Mouse (Mus musculus) cerebellum, adult 11 months (tissue): ENCODE measurements at regions not wholly inside any gene's neighbourhood (a gene's known extent, or its start where the extent isn't known, plus 50 kb on each side); places are given as distances from the start of the nearest gene placed in this dataset.
A peak's percentile ranks its signal among the peaks of the same experiment; 100 is the strongest.

Experiments
- DNase-seq: peaks from one replicate; pipeline ENCODE4 v3.0.0; 2022

GRCm38 (mm10) chr9:52839996-52840395, 160.4 kb upstream of the AI593442 start:
- no peak for DNase-seq

GRCm38 (mm10) chr9:52836151-52836630, 156.6 kb upstream of the AI593442 start:
- DNase-seq = no peak

- DNase-seq = no peak
Measured at GRCm38 (mm10) chr9:52835481-52836150, 156.0 kb upstream of the AI593442 start.

GRCm38 (mm10) chr9:52826781-52827180, 147.2 kb upstream of the AI593442 start:
- no peak for DNase-seq

- DNase-seq = no peak
Measured at GRCm38 (mm10) chr9:52816309-52816708, 136.7 kb upstream of the AI593442 start.

- DNase-seq = no peak
Measured at GRCm38 (mm10) chr9:52802969-52803368, 123.4 kb upstream of the AI593442 start.

- DNase-seq = no peak
Measured at GRCm38 (mm10) chr9:52801801-52802200, 122.2 kb upstream of the AI593442 start.

GRCm38 (mm10) chr9:52800476-52800875, 120.9 kb upstream of the AI593442 start:
- no peak for DNase-seq

- DNase-seq = peak; percentile 5
Measured at GRCm38 (mm10) chr9:52792596-52792995, 113.0 kb upstream of the AI593442 start.

- no peak for DNase-seq
Measured at GRCm38 (mm10) chr9:52782520-52782919, 102.9 kb upstream of the AI593442 start.

- DNase-seq = no peak
Measured at GRCm38 (mm10) chr9:52776542-52776941, 97.0 kb upstream of the AI593442 start.

GRCm38 (mm10) chr9:52775232-52775631, 95.7 kb upstream of the AI593442 start:
- no peak for DNase-seq

- peak; percentile 22 for DNase-seq
Measured at GRCm38 (mm10) chr9:52768056-52768455, 88.5 kb upstream of the AI593442 start.

GRCm38 (mm10) chr9:52765809-52766208, 86.2 kb upstream of the AI593442 start:
- no peak for DNase-seq

- no peak for DNase-seq
Measured at GRCm38 (mm10) chr9:52762836-52763235, 83.3 kb upstream of the AI593442 start.

- DNase-seq = no peak
Measured at GRCm38 (mm10) chr9:52761257-52761656, 81.7 kb upstream of the AI593442 start.

GRCm38 (mm10) chr9:52748366-52748765, 68.8 kb upstream of the AI593442 start:
- DNase-seq = no peak

GRCm38 (mm10) chr9:52738560-52739100, 59.0 kb upstream of the AI593442 start:
- DNase-seq = no peak
